Mouse (Mus musculus) heart, postnatal 4 days (tissue): ENCODE measurements at regions not wholly inside any gene's neighbourhood (a gene's known extent, or its start where the extent isn't known, plus 50 kb on each side); places are given as distances from the start of the nearest gene placed in this dataset.

Source experiments
- DNase-seq: peaks from one replicate; pipeline ENCODE4 v3.0.0; 2021

GRCm38 (mm10) chr13:31409123-31409513, 146.8 kb upstream of the Foxq1 start:
- no peak for DNase-seq

DNA sequence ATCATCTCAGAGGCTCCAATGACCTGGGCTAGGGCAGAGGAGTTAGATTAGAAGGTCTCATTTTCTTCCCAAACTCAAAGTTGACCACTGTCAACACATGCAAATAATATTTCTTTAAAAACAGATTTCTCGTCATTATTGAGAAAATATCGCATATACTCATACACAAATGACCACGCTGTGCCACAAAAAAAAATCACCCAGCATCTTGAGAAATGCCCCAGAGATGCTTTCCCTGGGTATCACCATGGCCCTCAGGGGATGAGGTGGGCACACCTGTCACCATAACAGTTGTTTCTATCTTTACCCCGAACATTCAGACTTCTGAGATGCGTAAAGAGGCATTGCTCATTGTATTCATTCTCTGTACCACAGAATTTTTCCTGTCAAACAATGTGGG, 134.4 kb upstream of the Foxq1 start:
- no peak for DNase-seq

DNA sequence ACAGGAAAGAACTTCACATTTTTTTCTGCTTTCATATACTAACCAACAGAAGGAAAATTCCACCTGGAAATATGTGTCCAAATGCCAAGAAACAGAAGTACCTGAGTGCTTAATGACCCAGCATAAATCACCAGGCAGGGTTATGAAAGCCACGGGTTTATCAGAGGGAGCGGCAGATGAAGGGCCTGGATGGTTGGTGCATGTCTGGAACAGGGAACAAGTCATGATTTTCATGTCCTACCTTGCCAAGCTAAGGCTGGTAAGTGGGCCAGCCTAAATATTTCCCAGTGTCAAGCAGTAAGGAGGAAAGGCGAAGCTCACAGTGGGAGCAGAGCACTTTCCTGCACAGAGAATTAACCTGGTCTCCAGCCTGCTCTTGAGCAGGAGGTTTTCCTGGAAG, 132.3 kb upstream of the Foxq1 start:
- DNase-seq: no peak

GRCm38 (mm10) chr13:31425825-31426500, 130.0 kb upstream of the Foxq1 start:
- DNase-seq: no peak

- DNase-seq: no peak
Observed at GRCm38 (mm10) chr13:31436434-31436833, 119.5 kb upstream of the Foxq1 start.

- no peak for DNase-seq
Observed at GRCm38 (mm10) chr13:31439761-31440627, 115.9 kb upstream of the Foxq1 start.

GRCm38 (mm10) chr13:31458883-31459282, 97.1 kb upstream of the Foxq1 start:
- peak; percentile 6 for DNase-seq

GRCm38 (mm10) chr13:31465141-31465540, 90.8 kb upstream of the Foxq1 start:
- DNase-seq: no peak

GRCm38 (mm10) chr13:31465711-31466110, 90.2 kb upstream of the Foxq1 start:
- no peak for DNase-seq

DNA sequence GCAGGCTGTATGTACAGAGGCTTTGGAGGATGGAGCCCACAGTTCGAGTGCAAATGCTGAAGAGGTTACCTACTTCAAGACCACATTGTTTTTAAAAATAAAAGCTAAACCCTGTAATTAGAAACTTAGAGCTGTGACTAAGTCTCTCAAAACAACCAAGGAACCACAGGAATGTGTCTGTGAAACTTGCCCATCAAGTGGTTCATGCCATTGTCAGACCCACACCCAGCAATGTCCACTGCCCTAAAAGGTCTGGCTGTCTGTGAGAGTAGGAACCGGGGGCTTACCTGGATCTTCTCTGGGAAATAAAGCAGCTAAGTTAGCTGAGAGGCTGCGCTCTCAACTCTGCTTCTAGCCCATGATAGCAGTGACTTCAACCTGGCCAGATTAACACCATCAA, 87.8 kb upstream of the Foxq1 start:
- DNase-seq: no peak

- DNase-seq: no peak
Observed at GRCm38 (mm10) chr13:31468983-31469382, 87.0 kb upstream of the Foxq1 start.

- no peak for DNase-seq
Observed at GRCm38 (mm10) chr13:31472366-31472765, 83.6 kb upstream of the Foxq1 start.

DNA sequence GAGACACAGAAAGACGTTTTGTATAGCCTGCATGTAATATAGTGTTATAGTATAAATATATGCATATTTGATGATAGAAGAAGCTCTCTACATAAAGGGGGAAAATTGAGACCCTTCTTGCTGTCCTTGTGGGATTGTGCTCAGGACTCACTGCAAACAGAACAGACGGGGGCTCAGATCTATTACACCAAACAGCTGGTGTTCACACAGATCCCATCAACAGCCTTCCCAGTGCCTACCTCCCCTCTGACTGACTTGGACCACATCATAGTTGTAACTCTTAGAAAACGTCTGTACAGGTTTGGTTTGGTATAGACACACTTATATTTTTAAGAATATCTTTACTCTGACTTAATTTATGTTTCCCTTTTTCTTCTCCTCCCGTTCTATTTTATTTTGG, 83.1 kb upstream of the Foxq1 start:
- DNase-seq: no peak

GRCm38 (mm10) chr13:31473275-31473674, 82.7 kb upstream of the Foxq1 start:
- DNase-seq: no peak

DNA sequence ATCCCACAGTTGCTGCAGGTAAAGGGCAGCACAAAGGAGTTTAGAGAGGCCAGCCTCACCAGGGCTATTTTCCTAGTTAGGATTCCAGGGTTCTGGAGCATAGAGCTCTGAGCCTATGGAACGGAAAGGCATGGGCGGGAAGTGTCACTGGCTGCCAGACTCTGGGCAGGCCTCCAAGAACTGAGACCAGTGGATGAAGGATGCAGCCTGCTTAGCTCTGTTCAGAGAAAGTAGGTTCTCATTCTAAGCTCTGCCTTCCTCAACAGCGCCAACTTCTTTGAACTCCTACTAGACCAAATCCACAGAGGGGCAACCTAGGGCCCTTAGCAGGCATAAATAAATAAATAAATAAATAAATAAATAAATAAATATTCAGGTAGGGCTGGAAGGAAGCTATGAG, 80.1 kb upstream of the Foxq1 start:
- peak; percentile 47 for DNase-seq

GRCm38 (mm10) chr13:31477171-31477867, 78.6 kb upstream of the Foxq1 start:
- DNase-seq: no peak

GRCm38 (mm10) chr13:31481105-31481844, 74.7 kb upstream of the Foxq1 start:
- DNase-seq: no peak

DNA sequence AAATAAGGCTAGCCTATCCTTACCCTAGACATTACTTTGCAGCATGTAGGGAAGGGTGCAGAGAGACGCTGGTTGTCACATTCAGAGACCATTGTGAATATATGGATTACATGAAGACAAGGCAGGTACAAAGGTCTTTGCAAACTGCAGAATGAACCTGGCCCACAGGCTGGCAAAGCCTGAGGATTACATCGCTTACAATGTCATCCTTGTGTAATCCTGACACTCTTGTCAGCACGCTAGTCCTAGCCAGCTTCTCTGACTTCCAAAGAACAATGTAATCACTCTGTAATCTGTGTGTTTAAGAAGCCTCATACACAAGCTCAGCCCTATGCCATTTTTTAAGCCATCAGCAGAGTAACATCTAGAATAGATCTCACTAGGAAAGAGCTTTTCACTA, 69.6 kb upstream of the Foxq1 start:
- no peak for DNase-seq

GRCm38 (mm10) chr13:31488186-31488585, 67.7 kb upstream of the Foxq1 start:
- DNase-seq: no peak

- DNase-seq: no peak
Observed at GRCm38 (mm10) chr13:31503191-31503590, 52.7 kb upstream of the Foxq1 start.

- DNase-seq: no peak
Observed at GRCm38 (mm10) chr13:31503832-31504231, 52.1 kb upstream of the Foxq1 start.

DNA sequence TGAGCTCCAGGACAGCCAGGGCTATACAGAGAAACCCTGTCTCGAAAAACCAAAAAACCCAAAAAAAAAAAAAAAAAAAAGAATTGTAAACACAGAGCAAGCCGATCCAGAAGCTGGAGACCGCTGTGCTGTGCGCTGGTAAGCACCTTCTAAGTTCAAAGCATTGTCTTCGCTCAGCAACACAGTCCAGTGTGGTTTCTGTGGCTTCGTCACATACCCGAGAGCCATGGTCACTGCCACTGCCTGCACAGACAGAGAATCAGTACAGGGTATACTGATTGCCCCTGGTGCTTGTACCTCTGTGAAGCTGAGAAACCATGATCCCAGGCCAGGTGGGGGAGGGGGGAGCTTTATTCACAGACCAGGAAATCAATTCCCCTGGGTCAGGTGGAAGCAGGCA, 51.6 kb upstream of the Foxq1 start:
- no peak for DNase-seq

DNA sequence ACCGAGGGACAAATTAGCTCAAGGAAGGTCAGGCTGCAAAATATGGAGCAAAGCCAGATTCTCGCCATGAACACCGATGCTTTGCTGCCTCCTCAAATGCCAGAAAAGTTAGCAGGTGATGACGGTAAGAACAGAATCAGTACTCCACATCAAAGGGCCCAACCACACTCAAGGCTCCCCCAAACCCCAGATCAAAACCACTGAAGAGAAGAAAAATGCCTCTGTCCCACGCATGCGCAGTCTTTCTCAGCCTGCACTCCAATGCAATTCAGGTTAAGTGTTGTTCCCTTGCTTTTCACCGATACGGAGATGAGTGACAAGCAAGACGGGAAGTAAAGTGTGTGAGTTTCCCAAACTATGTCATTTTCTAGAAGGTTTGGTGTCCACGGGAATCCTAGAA, 50.5 kb upstream of the Foxq1 start:
- DNase-seq: no peak
